Mouse (Mus musculus) liver, embryonic 14.5 days (tissue): ENCODE measurements around the gene Osbpl11.

Experiments used
- CTCF ChIP-seq: IDR thresholded peaks from 2 replicates; pipeline ENCODE4 v1.5.1; 2016; ENCODE audit warnings: antibody characterized with exemption, low read depth, control low read depth
- EP300 ChIP-seq: IDR thresholded peaks from 2 replicates; pipeline ENCODE4 v1.6.1; 2016; ENCODE audit warnings: antibody characterized with exemption, low read depth

- TF ChIP-seq CTCF (no peak), EP300 (no peak)
These were observed 61.7 kb downstream of the Osbpl11 start for GRCm38 (mm10) chr16:33246526-33246925.
